Mouse (Mus musculus): ENCODE results near the gene Nav1.

Gene Nav1

DNA sequence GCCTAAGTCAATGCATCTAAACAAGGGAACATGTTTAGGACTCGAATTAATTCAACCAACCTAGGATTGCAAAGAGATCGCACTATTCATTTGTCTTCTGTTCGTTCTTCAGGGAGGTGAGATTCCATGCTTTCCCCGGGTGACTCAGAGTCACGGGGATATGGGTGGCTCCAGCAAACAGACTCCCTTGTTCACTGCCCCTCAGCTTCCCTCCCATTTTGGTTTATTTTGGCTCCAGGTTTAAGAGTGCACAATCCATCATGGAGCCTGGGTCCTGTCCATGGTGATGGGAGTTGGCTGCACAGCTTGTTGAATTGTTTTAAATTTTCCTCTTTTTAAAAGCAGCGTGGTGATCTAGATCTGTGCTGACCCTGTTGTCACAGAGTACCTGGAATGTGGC lies 123.1 kb downstream of the Nav1 start:
- no peak for DNase-seq (ENCODE audit: low spot score)

DNA sequence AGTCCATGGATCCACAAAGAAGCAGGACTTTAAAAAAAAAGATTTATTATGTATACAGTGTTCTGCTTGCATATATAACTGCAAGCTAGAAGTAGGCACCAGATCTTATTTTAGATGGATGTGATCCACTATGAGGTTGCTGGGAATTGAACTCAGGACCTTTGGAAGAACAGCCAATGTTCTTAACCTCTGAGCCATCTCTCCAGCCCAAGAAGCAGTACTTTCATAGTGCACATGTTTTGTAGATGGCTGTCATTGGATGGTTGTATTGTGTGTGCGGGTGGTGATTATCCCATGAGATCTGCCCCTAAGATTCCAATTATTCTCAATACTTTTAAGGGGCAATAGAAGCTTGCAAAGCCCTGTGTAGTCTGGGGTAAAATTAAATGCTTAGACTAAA lies 124.4 kb downstream of the Nav1 start:
- DNase-seq (ENCODE audit: low spot score) = no peak

DNA sequence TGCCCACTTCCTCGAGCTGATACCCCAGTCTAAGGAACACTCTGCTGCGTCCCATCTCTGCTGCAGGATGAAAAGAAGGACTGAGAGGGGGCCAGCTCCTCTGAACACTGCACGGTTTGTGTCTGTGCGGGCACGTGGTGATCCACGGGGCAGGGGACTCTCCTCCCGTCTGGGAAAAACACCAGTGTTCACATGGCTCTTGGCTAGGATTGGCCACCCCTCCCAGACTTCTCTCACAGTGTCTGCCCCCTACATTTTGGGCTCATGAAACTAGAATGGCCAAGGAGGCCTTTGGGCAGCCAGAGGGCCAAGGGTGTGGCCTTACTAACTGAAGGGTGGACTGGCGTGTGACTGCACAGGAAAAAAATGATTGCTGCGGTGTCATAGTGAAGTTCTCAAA lies 125.4 kb downstream of the Nav1 start:
- no peak for DNase-seq (ENCODE audit: low spot score)

DNA sequence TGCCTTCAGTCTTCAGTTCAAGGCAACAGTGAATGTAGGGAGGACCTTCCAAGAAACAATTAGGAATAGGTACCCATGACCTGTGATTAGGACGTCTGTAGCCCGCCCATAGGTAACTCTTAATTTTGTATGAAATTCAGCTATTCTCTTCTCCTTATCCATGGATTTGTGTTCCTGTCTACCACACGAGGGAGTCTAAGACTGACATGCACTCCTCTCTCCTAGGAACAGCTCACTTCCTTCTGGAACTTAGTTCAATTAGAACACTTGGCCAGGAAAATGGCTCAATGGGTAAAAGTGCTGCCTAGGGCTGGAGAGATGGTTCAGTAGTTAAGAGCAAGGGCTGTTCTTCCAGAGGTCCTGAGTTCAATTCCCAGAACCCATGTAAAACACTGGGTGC lies 126.3 kb downstream of the Nav1 start:
- no peak for DNase-seq (ENCODE audit: low spot score)

DNA sequence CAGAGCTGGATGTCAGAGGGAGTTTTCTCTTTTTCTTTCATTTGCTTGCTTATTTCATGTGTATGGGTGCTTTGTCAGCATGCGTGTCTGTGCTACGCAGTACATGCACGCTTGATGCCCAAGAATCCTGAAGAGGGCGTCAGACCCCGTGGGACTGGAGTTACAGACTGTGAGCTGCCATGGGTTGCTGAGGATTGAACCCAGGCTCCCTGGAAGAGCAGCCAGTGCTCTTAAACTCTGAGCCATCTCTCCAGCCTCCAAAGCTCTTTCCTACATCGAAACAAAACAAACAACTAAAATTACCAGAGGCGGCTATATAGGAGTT lies 131.6 kb downstream of the Nav1 start:
- DNase-seq (ENCODE audit: low spot score) = no peak

DNA sequence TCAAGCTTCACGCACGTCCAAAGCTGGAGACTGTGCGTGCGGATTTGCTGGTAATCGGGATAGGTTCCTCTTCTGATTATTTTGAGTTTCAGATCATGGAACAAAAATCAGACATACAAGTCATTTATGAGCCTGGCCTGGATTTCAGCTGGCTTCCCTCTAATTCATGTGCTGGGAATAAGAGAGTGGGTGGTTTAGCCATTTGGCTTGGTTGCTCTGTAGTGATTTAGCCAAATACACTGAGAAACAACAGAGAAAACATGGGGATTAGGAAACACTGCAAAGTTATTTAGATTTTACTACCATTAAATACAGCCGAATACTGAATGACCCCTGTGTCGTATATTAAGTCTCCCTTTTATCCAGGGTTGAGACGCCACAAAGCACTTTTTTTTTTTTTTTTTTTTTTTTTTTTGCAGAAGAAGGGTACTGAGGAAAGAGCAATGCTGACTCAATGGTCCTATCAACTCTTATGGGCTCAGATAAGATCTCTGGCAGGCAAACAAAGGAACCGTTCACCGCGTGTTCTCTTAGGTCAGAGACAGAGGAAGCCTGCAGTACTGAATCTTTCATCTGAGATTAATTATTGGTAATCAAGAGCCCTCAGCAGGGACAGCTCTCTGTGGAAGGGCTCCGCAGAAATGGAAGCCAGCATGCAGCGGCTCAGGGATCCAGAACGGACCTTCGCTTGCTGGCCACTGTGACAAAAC lies 132.1 kb downstream of the Nav1 start:
- no peak for DNase-seq (ENCODE audit: low spot score)

DNA sequence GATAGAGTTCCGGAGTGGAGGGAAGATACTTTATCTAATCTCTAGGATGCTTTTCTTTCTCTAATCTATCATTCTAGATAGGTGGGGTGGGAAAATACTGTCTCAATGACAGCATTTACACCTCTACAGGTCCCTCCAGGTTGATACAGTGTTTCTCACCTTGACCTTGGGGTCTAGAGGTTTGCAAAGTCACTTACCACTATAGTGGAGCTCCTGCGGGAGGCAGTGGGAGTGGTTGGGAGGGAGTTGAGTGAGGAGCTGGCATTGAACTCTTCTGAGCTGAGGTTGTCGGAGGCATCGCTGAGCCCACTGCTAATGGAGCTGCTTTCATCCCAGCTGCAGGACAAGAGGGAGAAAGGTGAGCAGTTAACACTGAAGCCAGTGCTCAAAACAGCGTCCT lies 134.6 kb downstream of the Nav1 start:
- DNase-seq (ENCODE audit: low spot score) = no peak

DNA sequence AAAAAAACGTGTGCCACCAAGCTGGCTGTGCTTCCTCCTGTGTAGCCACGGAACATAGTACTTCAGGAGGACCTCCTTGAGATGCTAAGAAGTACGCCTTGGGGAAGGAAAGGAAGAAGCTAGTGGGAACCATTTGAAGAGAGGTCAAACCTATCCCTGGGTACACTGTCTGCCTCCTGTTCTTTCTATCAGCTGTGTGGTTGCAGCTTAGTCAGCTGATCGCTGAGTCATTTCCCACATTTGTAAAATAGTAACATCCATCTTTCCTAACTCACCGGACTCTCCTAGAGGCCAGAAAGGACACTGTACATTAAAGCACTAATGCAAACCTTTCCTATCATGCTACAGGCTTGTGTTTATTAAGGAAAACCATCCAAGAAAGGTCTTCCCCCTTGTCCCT lies 135.4 kb downstream of the Nav1 start:
- DNase-seq (ENCODE audit: low spot score) = no peak

DNA sequence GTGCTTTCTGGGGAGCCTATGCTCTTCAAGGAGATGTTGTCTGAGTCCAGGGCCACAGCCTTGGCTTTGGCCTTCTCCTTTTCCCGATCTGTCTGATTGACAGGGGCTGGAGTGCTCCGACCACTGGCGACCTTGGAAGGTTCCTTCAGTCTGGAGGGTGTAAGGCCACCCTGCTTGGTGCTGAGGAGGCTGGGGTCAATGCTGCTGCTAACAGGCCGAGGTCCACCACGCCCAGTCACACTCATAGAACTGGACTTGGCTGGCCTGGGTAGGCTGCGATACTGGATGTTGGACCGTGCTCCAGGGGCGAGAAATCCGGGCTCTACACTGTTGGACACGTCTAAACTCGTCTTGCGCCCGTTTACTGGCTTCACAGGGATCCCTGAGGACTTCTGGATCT lies 136.5 kb downstream of the Nav1 start:
- DNase-seq (ENCODE audit: low spot score) = no peak

DNA sequence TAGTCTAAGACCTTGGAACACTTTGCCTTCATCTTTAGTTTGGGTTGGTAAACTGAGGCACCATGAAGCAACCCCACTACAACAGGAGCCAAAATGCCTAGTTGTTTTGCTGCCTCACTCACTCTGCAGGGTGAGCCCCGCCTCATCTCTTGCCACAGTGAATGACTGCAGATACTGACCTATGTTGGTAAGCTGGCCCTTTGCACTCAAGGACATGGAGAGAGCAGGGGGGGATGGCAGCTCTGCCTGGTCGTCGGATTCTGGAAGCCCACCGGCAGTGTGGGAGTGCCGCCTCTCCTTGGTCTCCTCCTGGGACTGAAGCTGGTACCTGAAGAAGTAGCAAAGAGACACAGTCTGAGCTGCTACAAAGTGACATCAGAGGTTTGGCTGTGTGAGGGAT lies 139.6 kb downstream of the Nav1 start:
- no peak for DNase-seq (ENCODE audit: low spot score)

DNA sequence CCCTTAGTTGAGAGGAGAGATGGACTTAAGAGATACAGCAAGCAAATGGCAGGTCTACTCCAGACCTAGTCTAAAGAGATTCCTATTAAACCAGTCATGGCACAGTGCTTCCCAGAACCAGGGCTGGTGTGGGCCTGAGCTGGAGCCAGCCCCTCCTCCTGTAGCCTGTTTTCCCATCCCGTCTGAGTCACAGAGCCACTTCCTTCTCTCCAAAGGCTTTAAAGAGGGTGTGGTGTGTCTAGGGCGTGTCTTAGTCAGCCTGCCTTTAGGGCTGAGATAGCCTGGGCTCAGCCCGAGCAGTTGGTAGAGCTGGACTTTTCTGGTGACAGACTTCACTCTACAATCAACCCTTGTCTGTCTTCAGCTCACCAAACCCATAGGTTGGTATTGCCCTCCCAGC lies 140.2 kb downstream of the Nav1 start:
- no peak for DNase-seq (ENCODE audit: low spot score)

DNA sequence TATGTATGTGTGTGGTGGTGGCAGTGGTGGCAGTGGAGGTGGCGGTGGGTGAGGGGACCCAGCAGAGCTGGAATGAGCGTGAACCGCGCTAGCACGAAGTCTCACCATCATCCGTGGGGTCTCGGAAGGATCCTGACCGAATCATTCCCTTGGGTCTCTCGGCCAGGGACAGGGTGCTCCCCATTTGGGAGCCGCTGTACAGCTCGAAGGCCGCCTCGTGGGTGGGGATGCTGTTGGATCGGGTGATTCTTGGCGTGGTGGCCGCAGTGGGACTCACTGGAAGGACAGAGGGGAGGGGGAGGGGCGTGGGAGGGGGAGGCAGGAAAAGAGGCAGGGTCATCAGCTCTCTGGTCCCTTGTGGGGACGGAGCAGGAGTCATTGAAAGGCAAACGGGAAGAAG lies 141.4 kb downstream of the Nav1 start:
- DNase-seq (ENCODE audit: low spot score) = no peak

DNA sequence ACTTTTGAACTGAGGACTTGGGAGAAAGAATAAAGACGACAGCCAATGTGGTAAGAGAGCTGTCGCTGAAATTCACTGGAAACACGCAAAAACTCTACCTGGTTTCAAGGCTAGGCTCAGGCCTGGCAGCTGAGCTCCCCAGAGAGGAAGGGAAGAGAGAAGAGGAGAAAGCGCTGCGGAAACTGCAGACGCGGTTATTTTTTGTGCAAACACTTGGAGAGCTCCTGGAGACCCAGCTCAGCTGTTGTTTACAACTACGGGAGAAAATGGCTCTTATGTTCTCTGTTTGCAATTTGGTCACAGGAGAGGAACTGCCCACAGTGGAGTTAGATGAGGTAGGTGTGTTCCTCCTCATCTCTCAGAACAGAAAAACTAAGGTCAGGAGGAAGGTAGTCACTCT lies 144.4 kb downstream of the Nav1 start:
- no peak for DNase-seq (ENCODE audit: low spot score)

DNA sequence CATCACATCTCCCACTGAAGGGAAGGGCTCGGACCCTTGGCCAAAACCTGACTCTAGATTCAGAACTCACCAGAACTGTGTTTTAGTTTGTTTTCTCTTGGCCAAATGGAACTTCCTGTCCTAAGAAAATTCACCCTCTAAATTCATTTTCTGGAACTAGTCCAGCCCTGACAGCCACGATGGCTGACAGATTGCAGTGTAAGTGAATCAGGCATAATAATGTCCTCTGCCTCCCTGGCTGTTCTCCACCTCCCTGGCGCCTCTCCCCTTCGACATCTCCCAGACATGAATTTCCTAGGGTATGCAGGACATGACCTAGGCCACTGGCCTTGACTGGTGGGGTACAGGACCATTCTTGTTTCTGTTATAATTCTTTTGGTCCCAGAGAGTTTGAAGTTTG lies 144.8 kb downstream of the Nav1 start:
- no peak for DNase-seq (ENCODE audit: low spot score)

DNA sequence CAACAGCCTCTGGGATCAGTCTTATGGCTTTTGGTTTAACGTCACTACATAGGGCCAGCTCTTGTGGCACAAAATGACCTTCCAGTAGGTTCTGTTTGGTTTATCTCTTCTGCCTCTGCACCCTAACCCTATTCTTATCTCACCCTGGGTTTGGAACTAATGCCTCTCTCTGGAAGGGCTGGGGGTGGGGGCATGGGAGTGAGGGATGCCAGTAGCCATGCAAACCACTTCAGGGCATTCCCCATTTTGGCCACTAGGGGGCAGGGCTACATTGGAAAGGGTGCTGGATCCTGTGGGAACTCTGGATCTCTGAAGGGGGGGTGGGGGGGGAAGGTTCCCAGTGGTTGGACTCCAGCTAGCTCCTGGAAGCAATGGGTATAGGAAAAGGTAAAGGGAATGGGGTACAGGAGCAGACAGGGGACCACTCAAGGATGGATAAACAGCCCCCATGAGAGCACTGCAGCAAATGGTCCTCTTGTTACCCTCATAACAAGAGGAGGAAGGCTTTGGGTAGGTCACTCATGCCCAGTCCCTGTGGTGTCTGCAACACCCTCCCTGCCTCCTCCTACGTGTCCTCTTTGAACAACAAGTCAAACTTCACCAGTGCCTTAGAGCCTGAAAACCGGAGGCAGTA lies 145.9 kb downstream of the Nav1 start:
- peak; percentile 45 for DNase-seq (ENCODE audit: low spot score)

DNA sequence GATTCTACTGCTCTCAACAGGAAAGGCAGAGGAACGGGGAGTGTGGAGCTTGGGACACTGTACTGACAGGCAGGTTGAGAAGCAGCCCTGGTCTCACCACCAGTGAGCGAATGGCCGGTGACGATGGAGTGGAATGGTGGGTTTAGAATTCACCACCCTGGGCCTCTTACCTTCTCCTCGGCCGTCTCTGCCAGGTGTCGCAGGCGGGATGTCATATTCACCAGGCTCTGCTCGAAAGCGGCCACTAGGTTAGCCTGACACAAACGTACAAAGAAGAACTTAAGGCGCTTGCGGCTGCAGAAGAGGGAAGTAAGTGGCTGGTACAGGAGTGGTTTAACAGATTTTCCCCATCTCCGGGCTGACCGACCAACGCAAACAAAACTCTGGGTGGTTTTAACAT lies 146.6 kb downstream of the Nav1 start:
- no peak for DNase-seq (ENCODE audit: low spot score)

DNA sequence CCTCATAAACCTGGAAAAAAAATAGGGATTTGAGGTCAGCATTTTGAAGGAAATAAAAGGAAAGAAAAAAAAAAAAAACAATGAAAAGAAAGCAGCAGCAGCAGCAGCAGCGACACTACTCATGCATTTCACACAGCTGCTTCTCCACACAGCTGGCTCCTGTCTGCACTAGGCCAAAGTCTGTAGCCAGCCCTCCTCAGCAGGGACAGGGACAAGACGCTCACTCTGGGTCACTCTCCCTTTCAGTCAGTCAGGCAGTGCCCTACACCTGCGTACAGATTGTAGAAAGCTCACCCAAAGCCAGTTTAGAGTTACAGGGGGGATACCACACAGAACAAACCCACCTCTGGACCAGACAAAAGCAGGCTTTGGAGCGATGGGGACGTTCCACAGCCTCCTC lies 149.2 kb downstream of the Nav1 start:
- DNase-seq (ENCODE audit: low spot score) = no peak

DNA sequence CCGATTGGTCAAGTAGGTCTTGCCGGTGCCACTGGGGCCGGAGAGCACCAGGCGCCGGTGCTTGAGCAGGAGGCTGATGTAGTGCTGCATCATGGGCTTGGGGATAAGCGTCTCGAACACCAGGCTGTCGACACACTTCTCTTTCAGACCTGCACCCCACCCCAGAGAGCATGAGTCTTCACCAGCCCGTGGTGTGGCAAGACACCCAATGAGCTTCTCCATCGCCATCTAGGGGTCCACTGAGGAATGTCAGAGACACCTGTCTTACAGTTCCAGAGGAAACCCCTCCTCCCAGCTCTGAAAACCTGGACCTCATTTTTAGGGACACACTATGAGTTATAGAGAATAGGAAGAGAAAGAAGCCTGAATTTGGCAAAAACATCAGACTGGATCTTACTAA lies 154.8 kb downstream of the Nav1 start:
- DNase-seq (ENCODE audit: low spot score) = no peak

DNA sequence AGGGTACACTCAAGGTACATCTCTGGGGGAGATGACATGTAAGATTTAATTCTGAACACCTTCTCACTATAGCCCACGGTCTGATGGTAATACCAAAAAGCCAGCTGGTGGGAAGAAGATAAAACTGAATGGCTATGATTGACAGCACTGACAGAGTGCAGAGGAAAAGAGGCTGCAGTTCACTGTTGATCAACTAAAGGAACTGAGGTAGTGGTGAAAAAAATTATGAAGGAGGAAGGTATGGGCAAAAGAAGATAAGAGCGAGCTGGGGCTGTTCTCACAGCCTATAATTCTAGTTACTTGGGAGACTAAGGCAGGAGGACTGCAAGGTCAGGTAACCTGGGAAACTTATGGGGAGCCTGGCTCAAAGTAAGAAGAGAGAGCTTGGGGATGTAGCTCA lies 155.7 kb downstream of the Nav1 start:
- no peak for DNase-seq (ENCODE audit: low spot score)

DNA sequence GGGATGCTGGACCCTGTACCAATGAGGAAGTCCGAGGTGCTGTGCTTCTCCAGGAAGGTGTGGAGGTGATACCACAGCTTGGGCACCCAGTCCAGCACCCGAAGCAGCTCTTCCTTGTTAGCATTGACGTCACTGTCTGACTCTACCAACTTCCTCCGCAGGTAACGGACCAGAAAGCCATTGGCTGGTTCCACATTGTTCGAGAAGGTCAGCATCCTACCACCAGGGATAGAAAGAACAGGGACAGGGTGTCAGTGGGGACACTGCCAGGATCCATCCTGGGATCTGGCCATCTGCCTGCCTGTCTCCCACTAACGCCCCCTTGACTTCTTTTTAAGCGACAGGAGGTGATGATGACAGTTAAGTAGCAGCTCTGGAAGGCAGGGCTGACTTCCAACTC lies 157.2 kb downstream of the Nav1 start:
- no peak for DNase-seq (ENCODE audit: low spot score)

DNA sequence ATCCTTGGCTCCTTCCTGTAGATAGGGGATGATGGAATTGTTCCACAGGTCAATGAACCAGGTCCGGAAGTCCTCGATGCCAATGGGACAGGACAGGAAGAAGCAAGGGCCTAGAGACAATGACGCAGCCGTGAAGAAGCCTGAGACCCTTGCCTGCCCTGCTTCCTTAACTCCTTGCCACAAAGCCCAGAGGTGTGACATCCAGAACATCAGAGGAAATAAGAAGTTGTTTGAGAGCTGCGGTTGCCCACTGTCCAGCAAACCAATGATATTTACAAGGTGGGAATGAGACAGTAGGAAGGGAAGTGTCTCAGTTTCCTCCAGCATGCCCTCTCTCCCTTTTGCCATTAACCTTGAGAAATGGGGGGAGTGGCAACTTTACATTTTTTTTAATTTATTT lies 158.2 kb downstream of the Nav1 start:
- no peak for DNase-seq (ENCODE audit: low spot score)

DNA sequence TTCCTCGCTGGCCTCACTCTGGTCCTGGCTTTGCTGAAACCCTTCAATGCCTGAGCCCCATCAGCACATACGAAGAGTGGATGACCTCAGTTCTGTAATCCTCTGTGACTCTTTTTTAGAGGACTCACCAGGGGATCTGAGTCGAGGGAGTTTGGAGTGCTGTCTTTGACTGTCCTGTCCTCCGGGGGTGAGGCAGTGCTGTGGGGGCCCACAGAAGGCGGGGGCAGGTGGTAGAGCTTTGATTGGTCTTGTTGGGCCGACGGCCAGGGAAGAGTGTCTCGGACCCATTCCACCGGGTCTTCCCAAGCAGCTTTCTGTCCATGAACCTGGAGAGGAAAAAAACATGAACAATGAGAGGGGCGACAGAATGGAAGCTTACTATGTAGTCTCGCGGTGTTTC lies 163.6 kb downstream of the Nav1 start:
- no peak for DNase-seq (ENCODE audit: low spot score)

DNA sequence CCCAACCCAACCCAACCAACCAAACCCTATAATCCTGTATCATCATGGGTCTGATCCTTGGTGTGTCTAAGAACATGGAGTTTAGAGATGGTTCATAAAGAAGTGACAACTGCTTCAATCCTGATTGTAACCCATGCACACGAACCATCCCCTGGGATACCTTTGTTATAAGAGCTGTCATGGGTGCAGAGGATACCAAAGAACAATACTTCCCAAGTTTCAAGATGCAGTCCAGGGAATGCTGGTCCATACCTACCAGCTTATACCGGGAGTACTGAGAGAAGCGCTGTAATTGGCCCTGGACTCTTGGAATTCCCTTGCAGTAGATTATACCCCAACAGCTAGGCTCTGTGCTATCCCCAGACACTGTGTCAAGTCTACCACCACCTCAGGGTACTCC lies 165.2 kb downstream of the Nav1 start:
- DNase-seq (ENCODE audit: low spot score) = no peak

DNA sequence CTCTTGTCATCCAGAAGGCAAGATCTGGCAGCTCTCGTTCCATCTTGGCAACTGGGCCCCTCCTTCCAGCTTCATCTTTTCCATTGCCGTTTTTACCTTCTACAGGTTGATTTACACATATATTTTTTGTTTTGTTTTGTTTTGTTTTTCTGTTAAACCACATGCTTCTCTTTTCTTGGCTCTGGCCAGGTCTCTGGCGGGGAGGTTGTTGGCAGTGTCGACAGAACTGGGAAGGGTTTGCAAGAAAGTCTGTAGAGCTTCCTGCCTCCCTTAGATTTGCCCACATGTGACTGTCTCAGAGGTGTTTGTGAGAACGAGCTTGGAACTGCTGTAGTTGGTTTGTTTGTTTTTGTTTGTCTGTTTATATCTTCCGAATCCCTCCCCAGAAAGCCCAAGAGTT lies 166.1 kb downstream of the Nav1 start:
- DNase-seq (ENCODE audit: low spot score) = no peak

DNA sequence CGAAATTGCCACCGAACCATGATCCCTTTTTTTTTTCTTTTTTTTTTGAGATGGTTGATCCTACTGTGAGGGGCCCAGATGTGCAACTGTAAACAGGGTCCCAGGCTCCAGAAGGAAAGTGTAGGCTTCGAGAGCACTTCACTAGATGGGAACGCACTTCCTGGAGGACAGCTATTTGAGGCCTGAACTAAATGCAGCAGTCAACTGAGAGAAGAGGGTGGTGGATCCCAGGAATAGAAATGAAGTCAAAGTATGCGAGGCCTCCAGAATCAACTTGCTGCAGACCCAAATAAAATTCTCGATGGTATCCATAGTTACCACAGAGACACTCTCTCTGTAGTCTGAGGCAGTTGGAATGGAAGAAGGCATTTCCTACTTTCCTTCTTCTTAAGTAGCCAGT lies 168.3 kb downstream of the Nav1 start:
- no peak for DNase-seq (ENCODE audit: low spot score)
